Mouse (Mus musculus) fat pad, adult 2 months (tissue): ENCODE measurements around the gene Fzd1.

Experiments
- DNase-seq: peaks from one replicate; pipeline ENCODE4 v3.0.0-alpha.2; 2011; ENCODE audit warnings: low read depth, low spot score; ENCODE audit errors: extremely low read depth

The Fzd1 gene

DNA sequence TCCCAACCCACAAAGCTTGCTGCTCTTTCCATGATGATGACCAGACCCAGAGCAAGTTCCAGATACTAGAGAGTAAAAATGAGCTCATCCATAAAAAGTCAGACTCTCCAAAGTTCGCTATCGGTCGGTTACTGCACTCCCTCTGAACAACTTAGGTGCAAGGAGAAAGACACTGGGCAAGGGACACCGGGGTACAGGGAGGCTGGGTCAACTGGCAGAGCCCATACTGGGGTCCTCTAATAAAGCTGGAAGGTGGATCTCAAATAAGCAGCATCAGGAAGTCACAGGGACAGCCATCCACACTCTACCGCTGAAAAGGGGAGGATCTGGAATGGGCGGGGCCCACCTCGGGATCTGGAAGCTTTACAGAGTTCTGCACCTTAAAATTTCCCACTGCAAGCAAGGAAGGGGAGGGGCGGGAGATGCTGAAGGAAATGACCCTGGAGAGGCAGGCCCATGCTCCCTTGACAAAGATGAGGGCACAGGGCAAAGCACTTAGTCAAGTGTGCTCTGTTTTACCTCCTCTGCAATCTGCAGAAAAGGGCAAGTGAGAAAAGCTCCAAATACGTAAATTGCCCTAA lies 3.0 kb downstream of the Fzd1 start:
- no peak for DNase-seq

DNA sequence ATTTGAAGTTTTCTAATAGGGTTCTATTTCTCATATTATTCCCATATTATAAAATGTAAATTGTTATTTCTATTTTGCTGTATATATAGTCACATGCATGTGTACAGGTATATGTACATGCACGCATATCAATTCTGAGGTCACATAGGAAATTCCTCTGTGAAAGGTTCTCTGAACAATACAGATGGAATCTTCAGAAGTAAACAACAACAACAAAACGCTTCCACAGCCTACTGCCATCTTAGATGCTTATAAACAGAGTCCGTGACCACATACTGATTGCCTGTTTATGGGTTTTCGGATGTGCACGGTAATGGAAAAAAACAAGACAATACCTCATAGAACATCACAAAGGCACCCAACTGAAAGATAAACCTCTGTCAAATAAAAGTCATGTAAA lies 4.7 kb downstream of the Fzd1 start:
- no peak for DNase-seq

DNA sequence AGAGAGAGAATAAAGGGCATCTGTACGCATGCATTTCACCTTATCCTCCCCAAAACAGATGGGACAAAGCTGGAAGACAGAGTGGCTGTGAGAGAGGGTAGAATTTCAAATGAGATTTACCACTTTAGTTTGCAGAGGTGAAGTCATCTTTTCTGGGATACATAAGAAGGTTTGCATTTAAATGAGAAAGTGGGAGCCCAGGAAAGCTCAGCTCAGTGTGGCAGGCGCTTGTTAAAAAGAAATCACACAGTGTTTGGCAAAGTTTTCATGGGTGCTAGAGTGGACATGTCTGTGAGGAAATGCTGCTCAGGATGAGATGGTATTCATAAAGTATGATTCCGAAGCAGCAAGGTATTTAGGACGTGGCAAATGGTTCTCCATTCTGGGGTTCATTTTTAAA lies 15.1 kb downstream of the Fzd1 start:
- no peak for DNase-seq

DNA sequence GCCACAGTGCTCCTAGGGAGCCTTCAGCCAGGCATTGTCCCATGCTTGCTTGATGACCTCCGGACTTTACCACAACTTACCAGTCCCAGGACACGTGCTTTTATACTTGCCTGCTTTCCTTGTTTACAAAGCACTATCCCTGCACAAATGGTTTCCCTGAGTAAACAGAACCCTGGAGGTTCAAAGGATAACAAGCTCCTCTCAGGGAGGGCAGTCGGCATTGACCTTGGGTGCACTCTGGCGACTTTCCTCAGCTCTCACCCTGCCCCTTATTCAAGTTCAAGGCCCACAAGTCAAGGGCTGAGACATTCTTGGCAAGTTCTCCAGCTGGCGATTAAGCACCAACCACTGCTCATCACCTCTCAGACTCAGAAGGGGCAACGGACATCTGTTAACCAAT lies 20.8 kb downstream of the Fzd1 start:
- no peak for DNase-seq

DNA sequence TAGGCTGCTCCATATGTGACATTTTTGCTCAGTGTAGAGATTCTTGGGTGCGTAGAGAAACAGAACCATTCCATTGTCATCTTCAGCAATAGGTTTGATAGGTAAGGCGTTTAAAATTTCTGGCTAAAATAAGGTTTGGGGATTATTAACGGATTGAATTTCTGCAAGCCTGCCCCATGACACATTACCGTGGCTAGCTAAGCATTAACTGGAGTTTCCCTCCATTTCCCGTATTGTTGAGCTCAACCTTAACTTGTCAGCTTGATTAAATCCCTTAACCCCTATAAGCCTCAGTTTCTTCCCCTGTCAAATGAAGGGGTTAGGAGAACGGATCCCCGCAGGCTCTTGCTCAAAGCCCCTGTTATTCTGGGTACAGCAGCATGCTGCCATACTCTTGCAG lies 22.4 kb downstream of the Fzd1 start:
- no peak for DNase-seq

DNA sequence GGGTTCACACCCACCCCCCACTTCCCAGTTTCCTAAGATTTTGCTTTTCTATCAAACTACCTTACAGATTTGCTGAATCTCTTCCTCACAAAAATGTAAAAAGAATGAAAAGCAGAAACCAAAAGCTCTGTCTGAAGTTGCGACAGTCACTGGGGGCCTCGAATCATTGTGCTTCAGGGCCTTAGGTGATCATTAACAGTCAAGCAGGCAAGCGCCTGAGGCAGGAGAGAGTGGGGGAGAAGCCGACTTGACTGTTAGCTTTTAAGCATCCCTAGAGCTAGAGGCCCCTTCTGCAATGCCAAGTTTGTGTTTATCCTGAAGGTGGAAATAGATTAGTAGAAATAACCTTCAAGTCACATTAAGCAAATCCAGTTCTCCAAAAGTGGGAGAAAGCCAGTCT lies 24.6 kb downstream of the Fzd1 start:
- no peak for DNase-seq

DNA sequence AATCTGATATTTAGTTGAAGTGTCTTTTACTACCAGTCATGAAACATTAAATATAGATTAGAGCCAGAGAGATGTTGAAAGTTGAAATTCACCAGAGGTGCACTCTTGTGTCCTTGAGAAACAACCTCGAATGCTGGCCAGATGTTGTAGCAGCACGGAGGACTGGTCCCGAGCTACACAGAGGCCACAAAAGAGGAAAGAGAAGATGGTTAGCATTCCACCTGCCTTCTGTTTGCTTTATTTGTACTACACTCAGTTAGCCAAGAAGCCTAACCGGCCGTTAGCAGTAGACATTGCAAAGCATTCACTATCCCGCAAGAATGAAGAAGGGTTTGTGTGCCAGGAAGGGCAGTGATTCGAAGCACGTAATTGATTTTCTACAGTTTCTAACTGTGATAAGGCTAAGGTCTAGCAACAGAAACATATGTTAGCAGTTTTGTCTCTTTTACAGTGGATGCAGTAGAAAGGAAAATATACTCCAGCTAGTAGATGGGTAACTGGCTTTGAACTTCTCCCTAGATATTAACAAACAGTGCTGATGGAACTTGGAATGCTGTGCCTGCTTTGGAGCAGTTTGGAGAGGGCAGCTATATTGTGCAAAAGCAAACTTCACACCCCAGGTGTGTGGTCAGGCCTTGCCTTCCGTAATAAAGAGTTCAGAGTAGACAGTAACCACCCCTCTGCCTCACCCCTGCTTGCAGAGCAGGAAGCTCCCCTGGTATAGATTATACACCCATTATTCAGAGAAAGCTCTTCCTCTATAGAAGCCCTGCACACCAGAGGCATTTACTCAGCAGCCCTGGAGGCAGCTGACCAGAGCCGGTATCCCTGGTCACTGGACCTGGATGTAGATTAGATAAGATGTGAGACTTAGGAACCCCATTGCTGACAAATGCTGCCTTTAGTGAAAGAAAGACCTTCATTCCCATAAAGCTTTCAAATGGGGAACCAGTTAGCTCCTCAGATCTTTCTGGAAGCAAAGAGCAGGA lies 25.3 kb downstream of the Fzd1 start:
- no peak for DNase-seq

DNA sequence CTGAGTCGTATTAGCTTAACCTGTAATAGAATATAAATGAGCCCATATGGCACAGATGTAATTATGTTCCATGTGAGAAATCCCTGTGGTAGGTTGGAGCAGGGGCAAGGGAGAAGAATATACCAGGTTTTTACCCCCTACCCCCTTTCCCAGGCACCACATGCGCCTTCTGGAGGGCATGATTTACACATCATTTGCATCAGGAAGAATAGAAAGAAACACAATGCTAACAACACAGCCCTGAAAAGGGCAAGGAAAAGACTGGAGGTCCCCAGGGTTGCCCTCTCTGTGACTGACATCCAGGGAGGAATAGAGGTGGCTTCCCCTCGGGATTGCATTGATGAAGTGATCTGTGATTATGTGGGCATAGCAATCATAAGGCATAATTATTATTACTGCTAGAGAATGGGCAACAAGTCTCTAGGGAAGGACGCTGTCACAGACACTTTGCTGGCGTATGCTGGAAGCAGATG lies 26.1 kb downstream of the Fzd1 start:
- no peak for DNase-seq

DNA sequence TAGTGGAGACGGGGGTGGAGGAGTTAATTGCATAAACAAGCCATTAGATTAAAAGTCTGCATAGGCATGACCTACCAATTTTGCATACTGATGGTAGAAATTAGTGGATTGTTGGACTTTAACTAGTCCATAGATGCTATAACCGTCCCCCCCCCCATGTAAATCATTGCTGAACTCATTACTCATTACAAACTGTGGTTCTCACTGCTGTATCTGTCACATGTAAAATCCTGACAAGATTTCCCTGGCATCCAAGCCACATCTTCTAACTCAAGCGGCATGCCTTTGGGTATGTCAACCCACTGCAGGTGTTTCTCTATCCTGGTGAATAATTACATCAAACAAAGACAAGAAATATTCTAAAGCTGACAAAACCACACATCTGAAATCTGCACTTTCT lies 26.8 kb downstream of the Fzd1 start:
- no peak for DNase-seq
